Mouse (Mus musculus) neutrophil, adult 5-6 weeks (primary cell): ENCODE data around the gene Pfn5. TPM values are rescaled to one million over a fixed set of nuclear protein-coding genes. Genes with fewer than 3 reads are reported as not detected.
"Not testable (repeated sequence)": the region's sequence is repeated elsewhere in the genome, so short reads cannot be mapped to it uniquely, and the experiment has no call there.

Source experiments
- ATAC-seq: fragments of 151-379, 151-347 bp; 2 replicates; pipeline ENCODE4 v1.8.0; 2017; ENCODE audit warnings: mild to moderate bottlenecking, moderate TSS enrichment; ENCODE audit not compliant: insufficient number of reproducible peaks, poor library complexity, low FRiP score, severe bottlenecking; ENCODE audit errors: extremely low read depth
- total RNA-seq: library from RNA; stranded (forward); fragments of 200-1000 nt; gene quantifications from 2 replicates; pipeline ENCODE4 v1.2.3, GENCODE M21; 2017

Gene Pfn5
- total RNA-seq = not detected in 2 replicates

GRCm38 (mm10) chrX:95557887-95558286 lies at the start of gene Pfn5, which contains the start of gene Asb12:
Gene Pfn5, plus strand, starts transcription at chrX:95558104.
Gene Asb12, minus strand, starts transcription at chrX:95557987.
- ATAC-seq = no peak

GRCm38 (mm10) chrX:95523883-95524282 lies 34.0 kb upstream of the Pfn5 start:
- no peak for ATAC-seq

- no peak for ATAC-seq
These were observed 32.7 kb upstream of the Pfn5 start for GRCm38 (mm10) chrX:95525166-95525565.

DNA sequence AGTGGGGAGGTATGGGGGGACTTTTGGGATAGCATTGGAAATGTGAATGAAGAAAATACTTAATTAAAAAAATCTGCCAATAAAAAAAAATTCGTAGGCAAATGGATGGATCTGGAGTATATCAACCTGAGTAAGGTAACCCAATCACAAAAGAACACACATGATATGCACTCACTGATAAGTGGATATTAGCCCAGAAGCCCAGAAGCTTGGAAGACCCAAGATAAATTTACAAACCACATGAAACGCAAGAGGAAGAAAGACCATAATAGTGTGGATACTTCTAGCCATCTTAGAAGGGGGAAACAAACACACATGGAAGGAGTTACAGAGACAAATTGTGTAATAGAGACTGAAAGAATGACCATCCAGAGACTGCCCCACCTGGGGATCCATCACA lies 22.4 kb upstream of the Pfn5 start:
- ATAC-seq = not testable (repeated sequence)

- ATAC-seq = no peak
These were observed 3.6 kb upstream of the Pfn5 start for GRCm38 (mm10) chrX:95554321-95554720.

- ATAC-seq = no peak
These were observed 42.7 kb downstream of the Pfn5 start for GRCm38 (mm10) chrX:95600609-95601008.

Other genes with a start within 250 kb of the Pfn5 start
- gene Amer1, start 113.2 kb upstream of the Pfn5 start, total RNA-seq = 5.8 and 6.2 TPM in 2 replicates
- not detected in 2 replicates for gene Asb12, start 117 bp upstream of the Pfn5 start, total RNA-seq
- gene Zc4h2, start 100.4 kb downstream of the Pfn5 start, total RNA-seq = 1.7 and 2.8 TPM in 2 replicates
- gene Zc3h12b, start 153.6 kb downstream of the Pfn5 start, total RNA-seq = 0.12 and 0.74 TPM in 2 replicates